Mouse (Mus musculus): ENCODE measurements at regions not wholly inside any gene's neighbourhood (a gene's known extent, or its start where the extent isn't known, plus 50 kb on each side); places are given as distances from the start of the nearest gene placed in this dataset.

- DNase-seq, result no peak
Measured at GRCm38 (mm10) chr3:110366151-110366550, 115.4 kb upstream of the Prmt6 start.

- DNase-seq, result peak in 1 of 2 experiments; percentile 9
Measured at GRCm38 (mm10) chr3:110361900-110362299, 111.1 kb upstream of the Prmt6 start.

GRCm38 (mm10) chr3:110356822-110357594 is 106.2 kb upstream of the Prmt6 start:
- DNase-seq, result no peak

GRCm38 (mm10) chr3:110353654-110354053 is 102.9 kb upstream of the Prmt6 start:
- DNase-seq, result no peak

- no peak for DNase-seq
Measured at GRCm38 (mm10) chr3:110350075-110350474, 99.3 kb upstream of the Prmt6 start.

- no peak for DNase-seq
Measured at GRCm38 (mm10) chr3:110349446-110349845, 98.6 kb upstream of the Prmt6 start.

- DNase-seq, result no peak
Measured at GRCm38 (mm10) chr3:110344846-110345245, 94.0 kb upstream of the Prmt6 start.

GRCm38 (mm10) chr3:110340067-110340466 is 89.3 kb upstream of the Prmt6 start:
- DNase-seq, result no peak

- no peak for DNase-seq
Measured at GRCm38 (mm10) chr3:110339026-110339606, 88.3 kb upstream of the Prmt6 start.

GRCm38 (mm10) chr3:110329175-110329574 is 78.4 kb upstream of the Prmt6 start:
- no peak for DNase-seq

- DNase-seq, result no peak
Measured at GRCm38 (mm10) chr3:110310270-110310669, 59.5 kb upstream of the Prmt6 start.

GRCm38 (mm10) chr3:110303166-110303565 is 52.4 kb upstream of the Prmt6 start:
- DNase-seq, result no peak

All from kidney, adult 8-10 months (tissue).